Mouse (Mus musculus): ENCODE measurements around the gene Irf6.

Irf6 gene

GRCm38 (mm10) chr1:193195169-193195810 lies 42.4 kb downstream of the Irf6 start:
- in situ Hi-C loops (cut with MboI, MseI) = no loop called here

- in situ Hi-C loops (cut with MboI, MseI) = no loop called here
Measured at GRCm38 (mm10) chr1:193197494-193198205, 44.7 kb downstream of the Irf6 start.

GRCm38 (mm10) chr1:193198312-193198711 lies 45.4 kb downstream of the Irf6 start:
- in situ Hi-C loops (cut with MboI, MseI) = no loop called here

GRCm38 (mm10) chr1:193200640-193201382 lies 47.9 kb downstream of the Irf6 start:
- in situ Hi-C loops (cut with MboI, MseI) = no loop called here

- in situ Hi-C loops (cut with MboI, MseI) = no loop called here
Measured at GRCm38 (mm10) chr1:193201383-193201778, 48.5 kb downstream of the Irf6 start, which contains the start of gene Traf3ip3. Traf3ip3 (minus strand) TSS chr1:193201703.

GRCm38 (mm10) chr1:193203821-193204220 lies 50.9 kb downstream of the Irf6 start:
- in situ Hi-C loops (cut with MboI, MseI) = no loop called here

GRCm38 (mm10) chr1:193205431-193205830 lies 52.5 kb downstream of the Irf6 start:
- in situ Hi-C loops (cut with MboI, MseI) = loop anchor here in 1 of 2 experiments (5.0 kb wide), 1 partner anchor 122 kb away; no protein-coding TSS in a partner anchor

GRCm38 (mm10) chr1:193207503-193207902 lies 54.6 kb downstream of the Irf6 start, which contains the start of gene Lamb3:
Lamb3 (plus strand) TSS chr1:193207699.
- in situ Hi-C loops (cut with MboI, MseI) = loop anchor here in 1 of 2 experiments (5.0 kb wide), 1 partner anchor 120 kb away; no protein-coding TSS in a partner anchor

- in situ Hi-C loops (cut with MboI, MseI) = loop anchor here in 1 of 2 experiments (5.0 kb wide), 1 partner anchor 119 kb away; no protein-coding TSS in a partner anchor
Measured at GRCm38 (mm10) chr1:193208178-193208577, 55.3 kb downstream of the Irf6 start.

GRCm38 (mm10) chr1:193211371-193211770 lies 58.5 kb downstream of the Irf6 start:
- in situ Hi-C loops (cut with MboI, MseI) = loop anchor here in 1 of 2 experiments (5.0 kb wide), 1 partner anchor 166 kb away; no protein-coding TSS in a partner anchor

- in situ Hi-C loops (cut with MboI, MseI) = loop anchor here in 1 of 2 experiments (5.0 kb wide), 1 partner anchor 163 kb away; no protein-coding TSS in a partner anchor
Measured at GRCm38 (mm10) chr1:193214053-193214452, 61.1 kb downstream of the Irf6 start.

- in situ Hi-C loops (cut with MboI, MseI) = no loop called here
Measured at GRCm38 (mm10) chr1:193216000-193216399, 63.1 kb downstream of the Irf6 start.

- in situ Hi-C loops (cut with MboI, MseI) = no loop called here
Measured at GRCm38 (mm10) chr1:193220408-193220807, 67.5 kb downstream of the Irf6 start.

Measured in T-helper 17 cell (primary cell).